Mouse (Mus musculus) urinary bladder, postnatal 0 days (tissue): ENCODE results near the gene Cir1. TPM values are rescaled to one million over a fixed set of nuclear protein-coding genes. Genes with fewer than 3 reads are reported as not detected.

Experiments
- polyA plus RNA-seq: library from polyadenylated mRNA; unstranded; fragments of >200 nt; fragmentation: Nextera tagmentation; extraction: Ambion mirVana; gene quantifications from 2 replicates; pipeline ENCODE4 v1.2.1, GENCODE M21; 2015

Cir1 gene
- 16.5 and 17.9 TPM in 2 replicates for polyA plus RNA-seq

DNA sequence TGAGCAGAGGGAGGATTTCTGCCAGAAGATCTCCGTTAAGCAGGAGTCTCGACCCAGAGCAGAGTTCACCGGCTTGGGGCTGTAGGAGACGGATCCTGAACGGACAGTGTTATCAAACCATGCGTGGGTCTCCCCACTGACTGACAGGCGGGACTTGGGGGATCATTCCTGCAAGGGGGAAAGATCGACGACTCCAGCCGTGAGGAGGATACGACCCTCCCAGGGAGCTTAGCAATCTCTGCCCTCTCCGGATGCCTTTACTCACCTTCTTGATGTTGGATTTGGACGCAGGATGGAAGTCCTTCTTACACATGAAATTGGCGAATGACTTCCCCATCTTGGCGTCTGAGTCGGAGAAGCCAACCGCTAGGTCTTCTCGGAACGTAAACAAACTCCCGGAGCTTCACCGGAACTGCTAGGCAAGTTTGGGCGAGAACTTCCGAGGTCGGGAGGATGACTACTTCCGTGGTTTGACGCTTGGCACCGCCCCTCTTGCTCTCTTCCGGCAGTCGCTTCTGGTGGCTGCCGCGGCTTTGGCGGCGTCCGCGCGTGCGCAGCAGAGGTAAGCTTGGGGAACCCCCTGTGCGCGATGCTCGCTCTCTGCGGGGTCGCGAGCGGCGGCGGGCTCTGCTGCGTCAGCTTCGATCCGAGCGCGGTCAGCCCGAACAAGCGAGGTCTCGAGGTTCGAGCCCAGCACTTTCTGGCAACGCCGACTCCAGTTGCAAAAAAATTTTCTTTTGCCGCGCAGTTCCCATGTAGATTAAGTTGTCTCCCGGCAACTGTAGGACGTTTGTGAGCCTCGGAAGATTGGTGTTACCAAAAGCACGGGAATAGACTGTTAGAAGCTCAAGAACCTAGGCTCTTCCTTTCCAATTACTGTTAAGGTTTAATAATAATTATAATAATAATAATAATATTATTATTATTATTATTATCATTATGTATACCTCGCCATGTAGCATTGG lies at the start of gene Cir1, which contains the start of gene Scrn3:
Cir1 (minus strand) TSS at position 550 of the 965 bp plus-strand sequence.
Scrn3 (plus strand) TSS at position 450 of the 965 bp plus-strand sequence.

DNA sequence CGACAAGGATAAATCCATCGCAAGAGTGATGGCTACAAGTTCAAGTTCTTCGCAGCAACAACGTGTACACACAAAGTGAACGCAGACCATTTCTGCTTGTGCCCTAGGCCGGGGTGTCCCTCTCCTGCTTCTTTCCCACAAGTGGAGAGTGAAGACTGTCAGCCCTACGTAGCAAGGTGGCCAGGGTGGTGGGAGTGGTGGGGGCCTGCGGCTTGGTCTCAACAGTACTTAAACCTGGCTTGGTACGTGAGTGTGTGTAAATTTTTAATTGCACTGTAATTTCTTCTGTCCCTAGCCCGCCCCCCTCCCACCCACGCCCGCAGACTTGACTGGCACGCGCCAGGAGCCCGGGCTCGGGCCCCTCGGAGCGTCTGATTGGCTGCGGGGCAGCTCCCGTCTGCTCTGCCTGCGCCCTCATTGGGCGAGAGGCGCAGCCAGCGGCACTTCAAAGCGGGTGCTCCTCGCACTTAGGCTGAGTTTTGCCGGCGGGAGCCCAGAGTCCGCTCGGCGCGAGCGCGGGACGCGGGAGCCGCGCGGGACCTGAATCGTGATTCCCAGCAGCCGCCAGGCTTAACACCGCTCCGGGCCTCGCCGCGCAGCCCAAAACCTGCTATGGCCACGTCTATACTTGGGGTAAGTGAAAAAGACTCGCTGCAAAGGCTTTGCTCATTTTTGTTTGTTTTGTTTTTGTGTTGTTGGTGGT lies 40.9 kb downstream of the Cir1 start, which contains the start of gene Sp9:
Sp9 (plus strand) TSS at position 467 of the 703 bp plus-strand sequence.

Other genes with a start within 250 kb of the Cir1 start
- gene Ola1, start 93.8 kb downstream of the Cir1 start, polyA plus RNA-seq = 45.7 and 58.6 TPM in 2 replicates
- not detected in 2 replicates for gene Sp9, start 40.8 kb downstream of the Cir1 start, polyA plus RNA-seq
- 7.8 and 10.6 TPM in 2 replicates for gene Scrn3, start 100 bp downstream of the Cir1 start, polyA plus RNA-seq
- gene Gpr155, start 73.9 kb upstream of the Cir1 start, polyA plus RNA-seq = 1.6 and 1.9 TPM in 2 replicates
- gene Wipf1, start 217.0 kb upstream of the Cir1 start, polyA plus RNA-seq = 5.4 and 6.2 TPM in 2 replicates